Mouse (Mus musculus): ENCODE results near the gene Tmem259. TPM values are rescaled to one million over a fixed set of nuclear protein-coding genes. Genes with fewer than 3 reads are reported as not detected.

Gene Tmem259
- polyA plus RNA-seq (2015; fragmentation: Nextera tagmentation; extraction: Ambion mirVana) = 19.3 and 25.0 TPM in 2 replicates

DNA sequence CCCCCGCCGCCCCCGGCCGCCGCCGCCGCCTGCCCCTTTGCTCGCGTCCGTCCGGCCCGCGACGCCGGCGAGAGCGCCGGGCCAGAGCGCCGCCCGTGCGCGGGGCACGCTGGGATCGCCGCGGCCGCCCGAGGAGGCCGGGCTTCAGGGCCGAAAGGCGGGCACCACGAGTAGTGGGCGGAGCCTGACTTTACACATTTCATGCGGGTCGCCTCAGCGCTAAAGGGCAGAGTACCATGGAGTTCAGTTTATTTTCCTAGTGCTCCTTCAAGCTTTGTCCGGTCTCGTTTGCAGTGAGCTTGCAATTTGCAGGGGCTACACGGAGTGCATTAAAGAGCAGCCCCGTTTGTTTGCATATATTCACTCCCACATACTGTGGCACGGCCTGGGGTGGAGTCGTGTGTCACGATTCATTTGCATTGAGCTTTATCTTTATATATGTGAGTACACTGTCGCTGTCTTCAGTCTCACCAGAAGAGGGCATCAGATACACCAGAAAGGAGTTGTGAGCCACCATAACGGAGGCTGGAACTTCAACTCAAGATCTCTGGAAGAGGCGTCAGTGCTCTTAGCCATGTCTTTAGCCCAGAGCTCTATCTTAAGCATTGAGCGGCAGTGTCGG, at the start of gene Tmem259:
Tmem259 (minus strand) TSS at position 136 of the 622 bp plus-strand sequence.

DNA sequence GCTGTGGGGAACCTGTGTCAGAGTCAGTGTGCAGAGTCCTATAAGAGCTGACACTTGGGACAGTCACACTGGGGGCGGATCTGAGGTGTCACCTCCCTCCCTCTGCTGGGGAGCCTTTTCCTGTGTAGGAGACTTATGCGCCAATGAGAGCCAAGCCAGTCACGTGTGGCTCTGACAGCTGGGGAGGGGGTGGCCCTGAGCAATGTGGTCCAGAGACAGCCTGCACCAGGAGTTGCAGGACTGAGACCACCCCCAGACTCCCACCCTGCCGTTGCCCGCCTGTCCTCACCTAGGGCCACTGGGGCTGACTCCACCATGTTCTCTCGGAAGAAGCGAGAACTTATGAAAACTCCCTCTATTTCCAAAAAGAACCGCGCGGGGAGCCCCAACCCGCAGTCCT, 32.4 kb upstream of the Tmem259 start, which contains the start of gene Arhgap45:
Arhgap45 (plus strand) TSS at position 143 of the 400 bp plus-strand sequence.

DNA sequence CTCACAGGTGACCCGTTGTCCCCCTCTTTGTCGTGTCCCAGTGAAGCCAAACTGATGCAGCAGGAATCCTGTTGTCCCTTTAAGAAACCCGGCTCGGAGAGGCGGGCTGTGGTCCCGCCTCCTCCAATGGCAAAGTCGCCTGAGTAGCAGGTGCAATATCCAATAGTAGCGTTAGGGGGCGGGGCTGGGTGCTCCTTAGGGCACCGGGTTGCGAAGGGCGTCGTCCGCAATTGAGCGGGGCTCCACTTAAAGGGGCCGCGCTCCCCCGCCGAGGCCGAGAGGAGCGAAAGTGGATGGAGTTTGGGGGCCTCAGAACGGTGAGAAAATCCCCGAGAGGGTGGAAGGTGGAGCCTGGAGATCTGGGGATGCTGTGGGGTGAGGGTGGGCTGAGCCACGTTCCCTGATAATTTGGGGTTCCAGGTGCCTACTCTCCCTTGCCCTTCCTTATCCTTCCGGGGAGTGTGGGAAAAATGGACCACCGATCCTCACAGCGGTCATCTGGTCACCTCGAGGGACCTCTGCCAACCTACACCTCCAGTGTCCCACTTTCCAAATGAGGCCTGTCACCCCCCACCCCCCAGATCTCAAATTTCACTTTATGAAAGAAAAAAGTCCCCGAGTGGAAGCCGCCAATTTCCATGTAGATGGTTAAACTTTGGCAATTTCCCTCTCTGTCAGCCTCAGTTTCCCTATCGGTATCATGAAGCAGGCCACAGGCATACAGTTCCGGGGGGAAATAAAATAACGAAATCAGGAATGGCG, 12.3 kb upstream of the Tmem259 start, which contains the start of gene Abca7:
Abca7 (plus strand) TSS at position 223 of the 762 bp plus-strand sequence.

DNA sequence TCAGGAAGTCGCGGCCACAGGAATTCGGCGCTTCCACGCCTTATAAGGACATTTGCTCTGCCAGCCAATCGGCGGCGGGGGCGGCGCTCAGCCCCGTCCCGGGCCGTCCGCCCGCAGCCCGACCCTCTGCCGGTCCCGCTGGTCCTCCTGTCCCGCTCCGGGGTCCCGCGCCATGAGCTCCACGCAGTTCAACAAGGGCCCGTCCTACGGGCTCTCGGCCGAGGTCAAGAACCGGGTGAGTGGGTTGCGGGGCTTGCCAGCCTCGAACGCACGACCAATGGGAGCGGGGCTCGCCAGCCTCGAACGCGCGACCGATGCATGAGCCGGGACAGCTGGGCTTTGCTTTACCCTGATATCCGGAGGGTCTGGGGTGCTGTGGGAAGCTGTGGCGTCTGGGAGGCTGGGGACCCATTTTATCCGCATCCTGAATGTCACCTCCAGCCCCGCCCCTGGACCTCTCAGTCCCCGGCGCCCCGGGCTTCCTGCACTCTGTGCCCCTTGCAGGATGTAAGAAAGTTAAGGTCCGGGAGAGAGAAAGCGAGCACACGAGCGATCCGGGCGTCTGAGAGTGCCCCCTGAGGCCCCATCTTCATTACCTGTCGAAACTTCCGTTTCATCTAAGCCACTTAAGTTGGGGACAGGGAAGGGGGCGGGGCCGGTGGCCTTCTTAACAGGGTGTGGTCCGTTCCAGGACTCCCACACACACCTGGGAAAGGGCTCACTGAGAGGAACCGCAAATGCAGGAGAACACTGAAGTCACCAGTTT, 4.6 kb upstream of the Tmem259 start, which contains the start of gene Cnn2:
Cnn2 (plus strand) TSS at position 79 of the 766 bp plus-strand sequence.

DNA sequence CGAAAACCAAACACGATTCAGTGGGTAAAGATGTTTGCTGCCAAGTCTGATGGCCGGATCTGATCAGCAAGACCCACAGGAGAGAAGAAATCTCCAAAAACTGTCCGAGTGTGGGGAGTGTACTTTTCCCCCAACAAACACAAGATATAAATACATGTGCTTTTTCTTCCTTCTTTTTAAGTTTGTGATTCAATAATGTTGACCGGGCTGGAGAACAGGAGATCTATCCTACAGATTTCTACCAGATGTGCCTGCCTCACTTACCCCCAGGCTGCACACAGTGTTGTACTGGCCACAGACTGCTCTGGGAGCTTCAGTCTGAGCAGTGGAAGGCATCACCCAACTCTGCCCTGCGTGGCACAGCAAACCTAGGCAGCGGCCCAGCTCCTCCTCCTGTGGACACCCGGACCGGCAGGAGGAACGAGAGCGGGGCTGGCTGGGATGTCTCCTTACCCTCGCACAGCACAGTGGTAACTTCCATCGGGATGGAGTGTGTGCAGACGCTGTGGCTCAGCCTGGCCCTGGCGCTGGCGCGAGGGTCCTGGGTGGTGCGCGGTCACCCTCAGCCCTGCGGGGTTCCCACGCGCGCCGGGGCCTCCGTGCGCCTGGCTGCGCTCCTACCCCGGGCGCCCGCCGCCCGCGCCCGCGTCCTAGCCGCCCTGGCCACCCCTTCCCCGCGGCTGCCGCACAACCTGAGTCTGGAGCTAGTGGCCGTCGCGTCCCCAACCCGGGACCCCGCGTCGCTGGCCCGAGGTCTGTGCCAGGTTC, 13.5 kb downstream of the Tmem259 start, which contains the start of gene Grin3b:
Grin3b (plus strand) TSS at position 301 of the 768 bp plus-strand sequence.

DNA sequence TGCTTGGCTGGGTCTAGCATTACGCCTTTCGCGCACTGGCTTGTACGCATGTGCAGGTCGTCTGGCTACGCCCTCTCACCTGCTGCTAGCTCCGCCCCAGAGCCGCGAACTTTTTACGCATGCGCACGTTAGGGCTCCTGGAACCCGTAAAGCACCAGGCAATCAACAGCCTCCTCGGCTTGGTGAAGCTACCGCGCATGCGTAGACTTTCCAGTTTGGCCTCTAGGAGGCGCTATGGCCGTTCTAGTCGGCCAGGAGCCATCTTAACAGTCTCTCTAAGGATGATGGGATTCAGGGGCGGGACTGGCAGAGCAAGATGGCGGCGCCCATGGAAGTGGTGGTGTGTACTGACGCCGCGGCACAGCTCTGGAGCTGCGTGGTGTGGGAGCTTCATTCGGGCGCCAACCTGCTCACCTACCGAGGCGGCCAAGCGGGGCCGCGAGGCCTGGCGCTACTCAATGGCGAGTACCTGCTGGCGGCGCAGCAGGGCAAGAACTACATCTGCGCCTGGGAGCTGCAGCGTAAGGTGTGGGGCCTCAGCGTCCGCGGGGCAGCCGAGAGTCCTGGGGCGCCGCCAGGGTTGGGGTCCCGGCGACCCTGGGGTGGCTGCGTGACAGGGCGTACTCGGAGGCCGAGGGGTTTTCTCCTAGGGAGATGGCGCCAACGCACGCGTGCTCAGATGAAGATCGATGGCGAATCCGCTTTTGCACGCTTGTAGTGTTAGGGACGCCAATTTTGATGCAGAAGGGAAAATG, 24.1 kb downstream of the Tmem259 start, which contains the start of gene Wdr18:
Wdr18 (plus strand) TSS at position 306 of the 755 bp plus-strand sequence.

DNA sequence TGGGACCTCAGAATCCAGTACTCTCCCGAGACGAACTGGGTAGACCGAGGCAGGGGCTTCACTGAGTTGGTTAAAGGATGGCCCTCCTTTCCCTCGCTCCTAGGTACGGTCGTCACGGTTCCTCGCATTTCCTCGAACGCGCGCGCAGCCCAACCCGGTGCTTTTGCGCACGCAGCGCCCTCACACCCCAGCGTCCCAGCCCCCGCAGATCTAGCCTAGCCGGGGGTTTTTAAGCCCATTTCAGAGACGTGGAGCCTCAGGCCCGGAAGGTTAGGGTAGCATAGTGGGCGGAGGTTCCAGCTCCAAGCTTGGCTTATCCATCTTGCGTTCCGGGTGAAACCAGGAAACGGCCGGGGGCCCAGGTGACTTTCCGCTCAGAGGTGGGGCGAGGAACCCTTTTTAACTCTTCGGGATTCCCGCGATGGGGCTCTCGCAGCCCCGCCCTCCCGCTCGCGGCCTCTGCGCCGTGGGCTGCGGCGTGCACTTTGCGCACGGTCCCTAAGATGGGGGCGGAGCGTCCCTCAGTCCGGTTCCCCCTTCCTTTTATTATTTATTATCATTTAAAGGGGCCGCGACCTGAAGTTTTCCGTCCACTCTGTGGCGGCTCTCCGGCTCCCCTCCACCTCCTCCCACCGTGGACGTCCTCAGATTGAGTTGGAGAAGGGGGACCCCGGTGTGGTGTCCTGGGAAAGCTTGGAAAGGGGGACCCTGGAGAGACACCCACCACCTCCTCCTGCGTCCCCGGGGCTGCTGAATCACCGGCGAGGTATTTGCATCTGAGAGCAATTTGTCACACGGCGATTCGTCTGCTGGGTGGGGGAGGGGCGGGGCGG, 57.4 kb downstream of the Tmem259 start, which contains the start of gene Arid3a:
Arid3a (plus strand) TSS at position 553 of the 833 bp plus-strand sequence.

Other genes starting within 250 kb of the Tmem259 start
- gene Polrmt, start 237.7 kb downstream of the Tmem259 start, polyA plus RNA-seq (2015; fragmentation: Nextera tagmentation; extraction: Ambion mirVana) = 16.6 and 29.3 TPM in 2 replicates
- gene Fgf22, start 229.3 kb downstream of the Tmem259 start, polyA plus RNA-seq (2015; fragmentation: Nextera tagmentation; extraction: Ambion mirVana) = 0.15 TPM in 1 of 2 replicates, not detected in the other
- gene Rnf126, start 217.4 kb downstream of the Tmem259 start, polyA plus RNA-seq (2015; fragmentation: Nextera tagmentation; extraction: Ambion mirVana) = 50.8 and 66.1 TPM in 2 replicates
- 10.9 and 12.6 TPM in 2 replicates for gene Fstl3, start 207.1 kb downstream of the Tmem259 start, polyA plus RNA-seq (2015; fragmentation: Nextera tagmentation; extraction: Ambion mirVana)
- gene Prss57, start 193.4 kb downstream of the Tmem259 start, polyA plus RNA-seq (2015; fragmentation: Nextera tagmentation; extraction: Ambion mirVana) = 0.13 and 0.46 TPM in 2 replicates
- 72.1 and 96.9 TPM in 2 replicates for gene Palm, start 190.8 kb downstream of the Tmem259 start, polyA plus RNA-seq (2015; fragmentation: Nextera tagmentation; extraction: Ambion mirVana)
- 1.1 TPM in 2 replicates for gene Misp, start 163.3 kb downstream of the Tmem259 start, polyA plus RNA-seq (2015; fragmentation: Nextera tagmentation; extraction: Ambion mirVana)
- gene Ptbp1, start 129.9 kb downstream of the Tmem259 start, polyA plus RNA-seq (2015; fragmentation: Nextera tagmentation; extraction: Ambion mirVana) = 85.9 and 118 TPM in 2 replicates
- 8.3 and 10.4 TPM in 2 replicates for gene Prtn3, start 109.9 kb downstream of the Tmem259 start, polyA plus RNA-seq (2015; fragmentation: Nextera tagmentation; extraction: Ambion mirVana)
- 21.3 and 54.6 TPM in 2 replicates for gene Plppr3, start 109.7 kb downstream of the Tmem259 start, polyA plus RNA-seq (2015; fragmentation: Nextera tagmentation; extraction: Ambion mirVana)
- gene Elane, start 98.1 kb downstream of the Tmem259 start, polyA plus RNA-seq (2015; fragmentation: Nextera tagmentation; extraction: Ambion mirVana) = 8.1 and 10.4 TPM in 2 replicates
- 0.96 and 5.3 TPM in 2 replicates for gene Cfd, start 93.5 kb downstream of the Tmem259 start, polyA plus RNA-seq (2015; fragmentation: Nextera tagmentation; extraction: Ambion mirVana)
- gene Med16, start 75.4 kb downstream of the Tmem259 start, polyA plus RNA-seq (2015; fragmentation: Nextera tagmentation; extraction: Ambion mirVana) = 28.5 and 37.7 TPM in 2 replicates
- 8.4 and 15.7 TPM in 2 replicates for gene Gm26602, start 73.5 kb downstream of the Tmem259 start, polyA plus RNA-seq (2015; fragmentation: Nextera tagmentation; extraction: Ambion mirVana)
- gene Kiss1r, start 67.4 kb downstream of the Tmem259 start, polyA plus RNA-seq (2015; fragmentation: Nextera tagmentation; extraction: Ambion mirVana) = 0.77 and 1.0 TPM in 2 replicates
- 81.3 and 98.1 TPM in 2 replicates for gene R3hdm4, start 63.1 kb downstream of the Tmem259 start, polyA plus RNA-seq (2015; fragmentation: Nextera tagmentation; extraction: Ambion mirVana)
- gene Arid3a, start 57.3 kb downstream of the Tmem259 start, polyA plus RNA-seq (2015; fragmentation: Nextera tagmentation; extraction: Ambion mirVana) = 1.7 and 2.8 TPM in 2 replicates
- 53.4 and 76.1 TPM in 2 replicates for gene Wdr18, start 24.2 kb downstream of the Tmem259 start, polyA plus RNA-seq (2015; fragmentation: Nextera tagmentation; extraction: Ambion mirVana)
- 0.11 and 0.16 TPM in 2 replicates for gene Grin3b, start 13.6 kb downstream of the Tmem259 start, polyA plus RNA-seq (2015; fragmentation: Nextera tagmentation; extraction: Ambion mirVana)
- gene Cnn2, start 4.3 kb upstream of the Tmem259 start, polyA plus RNA-seq (2015; fragmentation: Nextera tagmentation; extraction: Ambion mirVana) = 57.9 and 65.3 TPM in 2 replicates
- gene Abca7, start 12.2 kb upstream of the Tmem259 start, polyA plus RNA-seq (2015; fragmentation: Nextera tagmentation; extraction: Ambion mirVana) = 5.5 and 5.7 TPM in 2 replicates
- gene Arhgap45, start 32.3 kb upstream of the Tmem259 start, polyA plus RNA-seq (2015; fragmentation: Nextera tagmentation; extraction: Ambion mirVana) = 4.9 and 6.0 TPM in 2 replicates
- gene Polr2e, start 55.5 kb upstream of the Tmem259 start, polyA plus RNA-seq (2015; fragmentation: Nextera tagmentation; extraction: Ambion mirVana) = 156 and 175 TPM in 2 replicates
- gene Gpx4, start 62.8 kb upstream of the Tmem259 start, polyA plus RNA-seq (2015; fragmentation: Nextera tagmentation; extraction: Ambion mirVana) = 1,645 and 2,206 TPM in 2 replicates
- gene Sbno2, start 121.2 kb upstream of the Tmem259 start, polyA plus RNA-seq (2015; fragmentation: Nextera tagmentation; extraction: Ambion mirVana) = 7.0 and 17.7 TPM in 2 replicates
- gene Stk11, start 131.5 kb upstream of the Tmem259 start, polyA plus RNA-seq (2015; fragmentation: Nextera tagmentation; extraction: Ambion mirVana) = 10.7 and 13.5 TPM in 2 replicates
- 381 and 502 TPM in 2 replicates for gene Atp5d, start 154.3 kb upstream of the Tmem259 start, polyA plus RNA-seq (2015; fragmentation: Nextera tagmentation; extraction: Ambion mirVana)
- gene Cbarp, start 156.5 kb upstream of the Tmem259 start, polyA plus RNA-seq (2015; fragmentation: Nextera tagmentation; extraction: Ambion mirVana) = 9.5 and 12.7 TPM in 2 replicates
- gene Midn, start 163.9 kb upstream of the Tmem259 start, polyA plus RNA-seq (2015; fragmentation: Nextera tagmentation; extraction: Ambion mirVana) = 9.1 and 14.6 TPM in 2 replicates
- gene Cirbp, start 181.7 kb upstream of the Tmem259 start, polyA plus RNA-seq (2015; fragmentation: Nextera tagmentation; extraction: Ambion mirVana) = 298 and 357 TPM in 2 replicates
- gene 1600002K03Rik, start 188.6 kb upstream of the Tmem259 start, polyA plus RNA-seq (2015; fragmentation: Nextera tagmentation; extraction: Ambion mirVana) = 23.0 and 26.5 TPM in 2 replicates
- gene Efna2, start 195.2 kb upstream of the Tmem259 start, polyA plus RNA-seq (2015; fragmentation: Nextera tagmentation; extraction: Ambion mirVana) = 13.9 and 14.2 TPM in 2 replicates
- gene Mum1, start 242.1 kb upstream of the Tmem259 start, polyA plus RNA-seq (2015; fragmentation: Nextera tagmentation; extraction: Ambion mirVana) = 26.2 TPM in 2 replicates